Mouse (Mus musculus): Measurements from ENCODE around the gene Znfx1.

DNA sequence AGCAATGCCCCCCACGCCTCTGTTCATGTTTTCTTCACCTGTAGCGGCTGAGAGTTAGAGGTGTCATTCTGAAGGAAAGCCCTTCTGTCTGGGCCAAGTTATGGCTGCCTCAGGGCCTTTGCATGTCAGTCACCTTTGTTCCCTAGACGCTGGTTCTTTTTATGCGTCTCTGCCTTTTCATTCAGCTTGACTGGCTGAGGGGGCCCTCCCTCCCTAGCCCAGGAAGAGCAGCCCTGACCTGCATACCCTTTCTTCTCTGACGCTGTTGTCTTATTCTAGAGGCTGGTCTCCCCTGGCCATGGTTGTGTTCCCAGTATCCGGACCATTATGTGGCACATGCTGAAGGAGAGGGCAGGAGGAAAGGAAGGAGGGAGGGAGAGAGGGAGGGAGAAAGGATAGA, 18.3 kb upstream of the Znfx1 start:
- TF ChIP-seq CTCF (IDR thresholded peaks at IDR 0.05; ENCODE audit: low read depth) (no peak), EP300 (IDR thresholded peaks at IDR 0.05; ENCODE audit: low read depth) (no peak)
